Mouse (Mus musculus) CD4-positive naive resting alpha-beta T cell, adult 57 days (primary cell): Measurements from ENCODE around the gene Slc40a1. TPM values are rescaled to one million over a fixed set of nuclear protein-coding genes. Genes with fewer than 3 reads are reported as not detected.

Source experiments
- total RNA-seq: library from RNA; stranded (reverse); gene quantifications from one replicate; pipeline ENCODE4 v1.2.4, GENCODE M21; 2023

Slc40a1 gene
- 11.5 TPM for total RNA-seq

DNA sequence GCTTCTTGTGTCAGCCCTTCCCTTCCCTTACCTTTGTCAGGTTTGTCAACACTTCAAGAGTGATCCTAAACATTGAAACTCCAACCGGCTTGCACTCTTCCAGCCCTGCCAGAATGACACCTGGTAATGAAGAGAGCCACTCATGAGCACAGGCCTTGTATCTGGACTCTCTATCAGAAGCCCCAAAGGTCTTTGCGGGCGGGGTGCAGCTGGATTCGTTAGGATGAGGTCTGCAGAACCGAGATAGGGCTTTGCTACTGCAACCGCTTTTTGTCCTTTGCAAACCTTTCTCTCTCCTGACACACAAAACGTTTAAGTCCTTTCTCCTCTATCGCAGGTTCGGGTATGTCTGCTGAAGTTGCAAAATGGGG lies at the start of gene Slc40a1:
Slc40a1 (minus strand) TSS at position 131 of the 371 bp plus-strand sequence.

DNA sequence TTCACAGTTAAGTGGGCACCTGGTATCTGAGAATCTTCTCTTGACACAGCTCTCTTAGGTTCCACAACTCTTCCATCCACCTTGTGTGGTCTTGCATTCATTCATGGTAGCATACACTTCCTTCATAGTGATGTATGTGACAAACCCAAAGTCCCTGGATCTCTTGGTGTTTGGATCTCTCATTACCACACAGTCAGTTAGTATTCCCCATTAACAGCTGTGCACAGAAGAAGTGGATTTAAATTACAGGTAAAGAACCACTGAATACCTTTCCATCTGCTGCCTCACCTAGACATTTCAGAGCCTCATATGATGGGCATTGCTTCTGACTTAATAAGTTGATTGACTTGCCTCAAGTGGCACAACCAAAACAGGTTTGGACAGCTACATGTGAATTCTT lies 36.1 kb downstream of the Slc40a1 start, which contains the start of gene Gm5269:
Gm5269 (minus strand) TSS at position 101 of the 400 bp plus-strand sequence.

Other genes starting within 250 kb of the Slc40a1 start
- gene Wdr75, start 131.4 kb downstream of the Slc40a1 start, total RNA-seq: 67.3 TPM
- gene Gm5269, start 36.2 kb downstream of the Slc40a1 start, total RNA-seq: not detected
- 0.12 TPM for gene Dnah7b, start 139.8 kb upstream of the Slc40a1 start, total RNA-seq